Mouse (Mus musculus): ENCODE measurements around the gene Tff1. TPM values are rescaled to one million over a fixed set of nuclear protein-coding genes. Genes with fewer than 3 reads are reported as not detected.

The Tff1 gene
- polyA plus RNA-seq, 1 experiment, result not detected

- TF ChIP-seq POLR2A (IDR thresholded peaks at IDR 0.05; ENCODE audit: low read depth, low read length) (no peak), CTCF (IDR thresholded peaks at IDR 0.05; ENCODE audit: extremely low read depth, insufficient read depth, insufficient read length, insufficient replicate concordance) (no peak)
- no peaks in the 10 kb centered on the region for H3K36me3 ChIP-seq (ENCODE audit: control insufficient read depth, insufficient read depth, low read length)
- no peak within 1 kb of the TSS for H3K27ac ChIP-seq (ENCODE audit: insufficient read depth, low read length)
- DNase-seq (ENCODE audit: low read depth in 1 of 2, low spot score in 2 of 2), result no peak
- peaks cover 3% of the 10 kb centered on the region; the same call in 1 of the 2 replicates for H3K4me1 ChIP-seq (ENCODE audit: control insufficient read depth, insufficient read depth, insufficient read length)
- 96% methylated on average over 11 of the region's 11 CpGs for WGBS
- no peaks in the 10 kb centered on the region for H3K27me3 ChIP-seq (ENCODE audit: control insufficient read depth, insufficient read depth, low read length)
- H3K4me3 ChIP-seq (ENCODE audit: extremely low read depth, insufficient read depth, insufficient read length), result no peak within 1 kb of the TSS
Measured at GRCm38 (mm10) chr17:31198877-31199276, 33.8 kb upstream of the Tff1 start, which contains the start of gene Tmprss3. TSS of gene Tmprss3 (minus strand) at chr17:31198977.

GRCm38 (mm10) chr17:31196283-31196682 lies 31.2 kb upstream of the Tff1 start:
- DNase-seq (ENCODE audit: low read depth in 1 of 2, low spot score in 2 of 2), result no peak
- Histone ChIP-seq H3K27me3 (ENCODE audit: control insufficient read depth, insufficient read depth, low read length) (no peaks in the 10 kb centered on the region), H3K4me1 (ENCODE audit: control insufficient read depth, insufficient read depth, insufficient read length) (peaks cover 10% of the 10 kb centered on the region; the same call in 1 of the 2 replicates), H3K36me3 (ENCODE audit: control insufficient read depth, insufficient read depth, low read length) (no peaks in the 10 kb centered on the region), H3K4me3 (ENCODE audit: extremely low read depth, insufficient read depth, insufficient read length) (no peak overlapping the region), H3K27ac (ENCODE audit: insufficient read depth, low read length) (no peak overlapping the region)
- TF ChIP-seq CTCF (IDR thresholded peaks at IDR 0.05; ENCODE audit: extremely low read depth, insufficient read depth, insufficient read length, insufficient replicate concordance) (no peak), POLR2A (IDR thresholded peaks at IDR 0.05; ENCODE audit: low read depth, low read length) (no peak)
- WGBS, result 76% methylated on average over 7 of the region's 7 CpGs

- TF ChIP-seq POLR2A (IDR thresholded peaks at IDR 0.05; ENCODE audit: low read depth, low read length), result no peak
- TF ChIP-seq CTCF (IDR thresholded peaks at IDR 0.05; ENCODE audit: extremely low read depth, insufficient read depth, insufficient read length, insufficient replicate concordance), result no peak
- H3K36me3 ChIP-seq (ENCODE audit: control insufficient read depth, insufficient read depth, low read length), result no peaks in the 10 kb centered on the region
- H3K27me3 ChIP-seq (ENCODE audit: control insufficient read depth, insufficient read depth, low read length), result no peaks in the 10 kb centered on the region
- H3K27ac ChIP-seq (ENCODE audit: insufficient read depth, low read length), result no peak overlapping the region
- H3K4me1 ChIP-seq (ENCODE audit: control insufficient read depth, insufficient read depth, insufficient read length), result peaks cover 13% of the 10 kb centered on the region; the same call in 1 of the 2 replicates
- H3K4me3 ChIP-seq (ENCODE audit: extremely low read depth, insufficient read depth, insufficient read length), result no peak overlapping the region
- 44% methylated on average over 6 of the region's 6 CpGs for WGBS
- DNase-seq (ENCODE audit: low read depth in 1 of 2, low spot score in 2 of 2), result no peak
Measured at GRCm38 (mm10) chr17:31195207-31195606, 30.1 kb upstream of the Tff1 start.

- no peaks in the 10 kb centered on the region for H3K36me3 ChIP-seq (ENCODE audit: control insufficient read depth, insufficient read depth, low read length)
- 89% methylated on average over 9 of the region's 9 CpGs for WGBS
Measured at GRCm38 (mm10) chr17:31193360-31193759, 28.3 kb upstream of the Tff1 start.

GRCm38 (mm10) chr17:31192663-31193062 lies 27.6 kb upstream of the Tff1 start:
- peak in 1 of 2 experiments; percentile 54 for DNase-seq (ENCODE audit: low read depth in 1 of 2, low spot score in 2 of 2)
- H3K27ac ChIP-seq (ENCODE audit: insufficient read depth, low read length), result no peak overlapping the region
- no peaks in the 10 kb centered on the region for H3K36me3 ChIP-seq (ENCODE audit: control insufficient read depth, insufficient read depth, low read length)
- TF ChIP-seq CTCF (IDR thresholded peaks at IDR 0.05; ENCODE audit: extremely low read depth, insufficient read depth, insufficient read length, insufficient replicate concordance), result no peak
- no peak for TF ChIP-seq POLR2A (IDR thresholded peaks at IDR 0.05; ENCODE audit: low read depth, low read length)
- WGBS, result 26% methylated on average over 2 of the region's 2 CpGs
- no peaks in the 10 kb centered on the region for H3K27me3 ChIP-seq (ENCODE audit: control insufficient read depth, insufficient read depth, low read length)
- H3K4me1 ChIP-seq (ENCODE audit: control insufficient read depth, insufficient read depth, insufficient read length), result peaks cover 13% of the 10 kb centered on the region; the same call in 1 of the 2 replicates
- no peak overlapping the region for H3K4me3 ChIP-seq (ENCODE audit: extremely low read depth, insufficient read depth, insufficient read length)

More at GRCm38 (mm10) chr17:31193360-31193759, 28.3 kb upstream of the Tff1 start:
- DNase-seq (ENCODE audit: low read depth in 1 of 2, low spot score in 2 of 2), result no peak
- no peak overlapping the region for H3K4me3 ChIP-seq (ENCODE audit: extremely low read depth, insufficient read depth, insufficient read length)
- no peaks in the 10 kb centered on the region for H3K27me3 ChIP-seq (ENCODE audit: control insufficient read depth, insufficient read depth, low read length)
- TF ChIP-seq CTCF (IDR thresholded peaks at IDR 0.05; ENCODE audit: extremely low read depth, insufficient read depth, insufficient read length, insufficient replicate concordance), result no peak
- TF ChIP-seq POLR2A (IDR thresholded peaks at IDR 0.05; ENCODE audit: low read depth, low read length), result no peak
- H3K27ac ChIP-seq (ENCODE audit: insufficient read depth, low read length), result no peak overlapping the region
- H3K4me1 ChIP-seq (ENCODE audit: control insufficient read depth, insufficient read depth, insufficient read length), result peaks cover 13% of the 10 kb centered on the region; the same call in 1 of the 2 replicates

- Histone ChIP-seq H3K36me3 (ENCODE audit: control insufficient read depth, insufficient read depth, low read length) (no peaks in the 10 kb centered on the region), H3K27me3 (ENCODE audit: control insufficient read depth, insufficient read depth, low read length) (no peaks in the 10 kb centered on the region), H3K27ac (ENCODE audit: insufficient read depth, low read length) (no peak overlapping the region), H3K4me1 (ENCODE audit: control insufficient read depth, insufficient read depth, insufficient read length) (peaks cover 13% of the 10 kb centered on the region; the same call in 1 of the 2 replicates), H3K4me3 (ENCODE audit: extremely low read depth, insufficient read depth, insufficient read length) (no peak overlapping the region)
- DNase-seq (ENCODE audit: low read depth in 1 of 2, low spot score in 2 of 2), result no peak
- WGBS, result 49% methylated on average over 8 of the region's 8 CpGs
- TF ChIP-seq POLR2A (IDR thresholded peaks at IDR 0.05; ENCODE audit: low read depth, low read length) (no peak), CTCF (IDR thresholded peaks at IDR 0.05; ENCODE audit: extremely low read depth, insufficient read depth, insufficient read length, insufficient replicate concordance) (no peak)
Measured at GRCm38 (mm10) chr17:31191825-31192224, 26.7 kb upstream of the Tff1 start.

GRCm38 (mm10) chr17:31187370-31187769 lies 22.3 kb upstream of the Tff1 start:
- TF ChIP-seq POLR2A (IDR thresholded peaks at IDR 0.05; ENCODE audit: low read depth, low read length) (no peak), CTCF (IDR thresholded peaks at IDR 0.05; ENCODE audit: extremely low read depth, insufficient read depth, insufficient read length, insufficient replicate concordance) (peak; percentile 93)
- peak in 1 of 2 experiments; percentile 72 for DNase-seq (ENCODE audit: low read depth in 1 of 2, low spot score in 2 of 2)
- Histone ChIP-seq H3K36me3 (ENCODE audit: control insufficient read depth, insufficient read depth, low read length) (no peaks in the 10 kb centered on the region), H3K4me3 (ENCODE audit: extremely low read depth, insufficient read depth, insufficient read length) (no peak overlapping the region), H3K27me3 (ENCODE audit: control insufficient read depth, insufficient read depth, low read length) (no peaks in the 10 kb centered on the region), H3K4me1 (ENCODE audit: control insufficient read depth, insufficient read depth, insufficient read length) (peaks cover 6% of the 10 kb centered on the region; the same call in 1 of the 2 replicates), H3K27ac (ENCODE audit: insufficient read depth, low read length) (no peak overlapping the region)
- 11% methylated on average over 4 of the region's 4 CpGs for WGBS
